21 mouse cellular contexts compared by ENCODE assay signal in genomic region chr3:21843292-21843852, GRCm38 (mm10).
DNase-seq lines count a peak whose midpoint lies in the region; ATAC-seq and TF ChIP-seq lines count a peak whose summit lies in the region.
"Had no signal": no experiment of that assay in that cellular context is flagged by ENCODE, and none has a peak within 500 bp of the region (broad histone marks: within the 10 kb centered on the region; RNA-seq: fewer than 3 reads in every experiment).

No protein-coding gene starts in this region.

- intact Hi-C loops in heart, adult 2 months (cut with DNase I), result loop anchor here (2.0 kb wide), 1 partner anchor 91 kb away; no protein-coding TSS in a partner anchor

- no peak overlapping the region for H3K4me2 ChIP-seq in heart, embryonic 13.5 days
- H3K4me2 ChIP-seq in kidney, embryonic 15.5 days, result no peak overlapping the region
- no peak overlapping the region for H3K4me2 ChIP-seq in kidney, postnatal 0 days (ENCODE audit: low read length)
- H3K4me2 ChIP-seq: embryonic facial prominence, embryonic 13.5 days; limb, embryonic 13.5 days; midbrain, embryonic 15.5 days had no signal

- no peaks in the 10 kb centered on the region for H3K36me3 ChIP-seq in heart, embryonic 13.5 days
- peaks cover 3% of the 10 kb centered on the region; the same call in 1 of the 2 replicates for H3K36me3 ChIP-seq in heart, adult 2 months (ENCODE audit: control insufficient read depth, insufficient read depth, low read length)
- no peaks in the 10 kb centered on the region for H3K36me3 ChIP-seq in kidney, embryonic 15.5 days
- no peaks in the 10 kb centered on the region for H3K36me3 ChIP-seq in kidney, postnatal 0 days (ENCODE audit: insufficient read depth, low read length)
- H3K36me3 ChIP-seq: embryonic facial prominence, embryonic 13.5 days; limb, embryonic 13.5 days; midbrain, embryonic 15.5 days had no signal

- H3K4me1 ChIP-seq in heart, embryonic 13.5 days, result peaks cover 21% of the 10 kb centered on the region
- H3K4me1 ChIP-seq in heart, adult 2 months (ENCODE audit: control insufficient read depth, insufficient read depth, low read length), result peaks cover 8% of the 10 kb centered on the region
- peaks cover 13% of the 10 kb centered on the region; the same call in 1 of the 2 replicates for H3K4me1 ChIP-seq in kidney, embryonic 15.5 days
- H3K4me1 ChIP-seq in kidney, postnatal 0 days (replicated peaks; ENCODE audit: insufficient read depth, low read length), result no peaks in the 10 kb centered on the region
- H3K4me1 ChIP-seq: embryonic facial prominence, embryonic 13.5 days; limb, embryonic 13.5 days had no signal

- H3K9ac ChIP-seq in heart, embryonic 13.5 days, result no peak overlapping the region
- no peak overlapping the region for H3K9ac ChIP-seq in heart, adult 2 months (ENCODE audit: low read depth, low read length)
- no peak overlapping the region for H3K9ac ChIP-seq in kidney, embryonic 15.5 days
- no peak overlapping the region for H3K9ac ChIP-seq in kidney, postnatal 0 days (ENCODE audit: low read depth, low read length)
- H3K9ac ChIP-seq: embryonic facial prominence, embryonic 13.5 days; limb, embryonic 13.5 days; liver, embryonic 14.5 days; midbrain, embryonic 15.5 days had no signal

- DNase-seq in heart, adult 2 months, result no peak
- DNase-seq in kidney, postnatal 10 days, result no peak
- DNase-seq in adrenal gland, postnatal 14 days, result peak; percentile 40
- peak; percentile 56 for DNase-seq in kidney, postnatal 0 days (ENCODE audit: low spot score)
- DNase-seq in gastrocnemius, postnatal 25 days, result no peak
- DNase-seq: cerebellum, adult 11-12 months; cerebellum, postnatal 14 days; gastrocnemius, postnatal 10 days; right cerebral cortex, adult 18-20 months had no signal

- H3K79me2 ChIP-seq in heart, adult 2 months (replicated peaks; ENCODE audit: control insufficient read depth, insufficient read depth, low read length), result no peaks in the 10 kb centered on the region

- H3K9me3 ChIP-seq in heart, embryonic 13.5 days, result no peaks in the 10 kb centered on the region
- no peaks in the 10 kb centered on the region for H3K9me3 ChIP-seq in kidney, embryonic 15.5 days (replicated peaks)
- H3K9me3 ChIP-seq in kidney, postnatal 0 days (replicated peaks; ENCODE audit: low read length), result no peaks in the 10 kb centered on the region
- H3K9me3 ChIP-seq: embryonic facial prominence, embryonic 13.5 days; limb, embryonic 13.5 days; midbrain, embryonic 15.5 days had no signal

- ATAC-seq in heart, embryonic 13.5 days (ENCODE audit: extremely low read depth, insufficient number of reproducible peaks, low FRiP score, low TSS enrichment), result no peak
- 0 out of 2 replicates have a peak, but pooled peaks have one; percentile 22 for ATAC-seq in kidney, embryonic 15.5 days (replicated peaks; ENCODE audit: low FRiP score)
- ATAC-seq in kidney, postnatal 0 days (replicated peaks; ENCODE audit: low FRiP score, low read depth), result no peak
- no peak for ATAC-seq in megakaryocyte, adult 5-6 weeks (ENCODE audit: poor library complexity, severe bottlenecking)
- ATAC-seq: forebrain, embryonic 14.5 days; lung, postnatal 0 days; midbrain, embryonic 15.5 days had no signal

- TF ChIP-seq EP300 in heart, adult 2 months (IDR thresholded peaks at IDR 0.05; ENCODE audit: insufficient read depth, low read depth, low read length), result no peak

- H3K27me3 ChIP-seq in heart, embryonic 13.5 days (replicated peaks), result no peaks in the 10 kb centered on the region
- H3K27me3 ChIP-seq in heart, adult 2 months (ENCODE audit: control insufficient read depth, insufficient read depth, low read length), result no peaks in the 10 kb centered on the region
- no peaks in the 10 kb centered on the region for H3K27me3 ChIP-seq in kidney, embryonic 15.5 days
- no peaks in the 10 kb centered on the region for H3K27me3 ChIP-seq in kidney, postnatal 0 days (ENCODE audit: insufficient read depth, low read length)
- H3K27me3 ChIP-seq: CH12.LX; embryonic facial prominence, embryonic 13.5 days; limb, embryonic 13.5 days; midbrain, embryonic 15.5 days had no signal

- H3K27ac ChIP-seq in heart, embryonic 13.5 days (replicated peaks), result 0 out of 2 replicates have a peak overlapping the region, but pooled peaks have one; percentile 42
- H3K27ac ChIP-seq in heart, adult 2 months, result no peak overlapping the region
- H3K27ac ChIP-seq in kidney, embryonic 15.5 days, result no peak overlapping the region
- H3K27ac ChIP-seq in kidney, postnatal 0 days, result no peak overlapping the region
- H3K27ac ChIP-seq: embryonic facial prominence, embryonic 13.5 days; limb, embryonic 13.5 days; liver, embryonic 14.5 days; stomach, postnatal 0 days had no signal

- WGBS in heart, embryonic 13.5 days, result 39% methylated on average over 5 of the region's 5 CpGs
- 48% methylated on average over 5 of the region's 5 CpGs for WGBS in heart, adult 2 months
- WGBS in kidney, embryonic 15.5 days, result 31% methylated on average over 5 of the region's 5 CpGs
- 24% methylated on average over 5 of the region's 5 CpGs for WGBS in kidney, postnatal 0 days

- TF ChIP-seq POLR2A in heart, adult 2 months (IDR thresholded peaks at IDR 0.05; ENCODE audit: insufficient read depth, low read depth, low read length), result no peak

- TF ChIP-seq CTCF in heart, adult 2 months (IDR thresholded peaks at IDR 0.05), result no peak
- TF ChIP-seq CTCF in kidney, postnatal 0 days (IDR thresholded peaks at IDR 0.05; ENCODE audit: low read depth), result no peak

- no peak overlapping the region for H3K4me3 ChIP-seq in heart, embryonic 13.5 days
- H3K4me3 ChIP-seq in heart, adult 2 months, result no peak overlapping the region
- H3K4me3 ChIP-seq in kidney, embryonic 15.5 days (replicated peaks), result no peak overlapping the region
- H3K4me3 ChIP-seq in kidney, postnatal 0 days (replicated peaks; ENCODE audit: low read depth, low read length), result no peak overlapping the region
- H3K4me3 ChIP-seq: embryonic facial prominence, embryonic 13.5 days; limb, embryonic 13.5 days; midbrain, embryonic 15.5 days; myocyte had no signal

Comparison
In these comparisons a context has a peak if more than half of its experiments do, and no peak if none do; other contexts are left out.
1. DNase-seq: peak in adrenal gland, postnatal 14 days (single experiment) and kidney, postnatal 0 days (single experiment); none in heart, adult 2 months (0 of 2), kidney, postnatal 10 days (single experiment) and gastrocnemius, postnatal 25 days (single experiment).